Mouse (Mus musculus) kidney, adult 2 months (tissue): ENCODE measurements around the gene Nrxn3. TPM values are rescaled to one million over a fixed set of nuclear protein-coding genes. Genes with fewer than 3 reads are reported as not detected.

ENCODE experiments used
- DNase-seq: peaks from one replicate; pipeline ENCODE4 v3.0.0; 2021
- H3K27ac ChIP-seq: fragments of 200-500 bp; 2 replicates; pipeline ENCODE4 v1.5.1; 2012; ENCODE audit warnings: low read depth, low read length, control low read depth, inconsistent platforms; ENCODE audit not compliant: insufficient read depth
- H3K27me3 ChIP-seq: fragments of 200-500 bp; replicated peaks from 2 replicates; pipeline ENCODE4 v1.6.1; 2012; ENCODE audit warnings: mild to moderate bottlenecking, moderate library complexity, low read length, inconsistent platforms; ENCODE audit not compliant: control insufficient read depth, insufficient read depth
- H3K36me3 ChIP-seq: fragments of 200-500 bp; 2 replicates; pipeline ENCODE4 v1.6.1; 2012; ENCODE audit warnings: mild to moderate bottlenecking, moderate library complexity, low read length, inconsistent platforms; ENCODE audit not compliant: control insufficient read depth, insufficient read depth
- H3K4me1 ChIP-seq: fragments of 200-500 bp; 2 replicates; pipeline ENCODE4 v1.6.1; 2011; ENCODE audit warnings: low read length; ENCODE audit not compliant: control insufficient read depth, insufficient read depth
- H3K4me3 ChIP-seq: fragments of 200-500 bp; 2 replicates; pipeline ENCODE4 v1.5.1; 2011; ENCODE audit warnings: mild to moderate bottlenecking, low read depth, low read length, control low read depth; ENCODE audit not compliant: insufficient read depth
- CTCF ChIP-seq: fragments of 200-500 bp; conservative IDR thresholded peaks from 2 replicates; pipeline ENCODE4 v1.5.1; 2011; ENCODE audit warnings: low read depth, mild to moderate bottlenecking, control low read depth, low read length, moderate library complexity, mixed read lengths; ENCODE audit not compliant: insufficient read depth, insufficient read length
- POLR2A ChIP-seq: fragments of 200-500 bp; IDR thresholded peaks from one replicate; pipeline ENCODE4 v1.6.1; 2011; ENCODE audit warnings: low read depth, low read length, control low read depth
- WGBS: fragments of 180-500 bp; shearing (Covaris S2); methylation state at CpG from one replicate; pipeline ENCODE4 v1.1.7; 2018; 5-methylcytosine and 5-hydroxymethylcytosine counted together
- polyA plus RNA-seq: library from polyadenylated mRNA; depleted of rRNA; stranded (reverse); fragments of >200 nt; gene quantifications from 2 replicates; pipeline ENCODE4 v1.2.3, GENCODE M21; 2012

Gene Nrxn3
- polyA plus RNA-seq, 1 experiment, result 0.39 TPM

DNA sequence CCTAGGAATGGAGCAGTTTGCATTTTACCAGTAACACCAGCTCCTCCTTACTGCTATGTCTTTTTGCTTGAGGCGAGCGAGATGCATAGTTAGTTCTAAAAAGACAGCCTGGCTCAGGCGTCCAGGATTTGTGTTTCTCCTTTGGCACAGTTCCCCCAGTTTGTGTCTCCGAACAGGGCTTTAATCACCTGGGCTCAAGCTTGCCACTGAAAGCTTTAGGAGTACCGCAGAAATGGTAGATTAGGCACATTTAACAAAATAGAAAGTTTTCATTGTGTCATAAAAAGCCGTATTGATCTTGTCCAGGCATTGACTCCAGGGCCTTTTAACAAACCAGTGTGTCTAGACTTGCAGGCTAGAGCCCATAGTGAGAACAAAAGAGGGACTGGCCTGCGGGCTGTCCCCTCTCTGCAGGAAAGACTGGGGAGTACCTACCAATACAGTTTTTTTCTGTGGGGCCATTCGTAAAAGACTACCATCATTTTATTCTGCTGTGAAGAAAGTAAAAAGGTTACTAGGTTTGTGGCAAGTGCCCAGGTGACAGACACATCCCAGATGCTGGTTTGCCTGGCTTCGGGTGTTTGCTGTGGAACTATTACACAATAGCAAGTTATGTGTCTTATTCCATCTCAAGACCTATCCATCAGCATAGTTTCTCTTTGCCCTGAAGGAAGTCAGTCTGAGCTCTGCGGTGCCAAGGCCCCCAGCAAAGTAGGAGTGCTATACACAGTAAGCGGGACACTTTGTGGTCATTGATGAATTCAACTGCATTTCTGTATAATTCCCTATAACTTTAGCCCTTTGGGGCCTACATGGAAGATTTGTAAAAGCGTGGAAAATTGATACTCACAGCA is 451.9 kb downstream of the Nrxn3 start:
- TF ChIP-seq POLR2A (no peak), CTCF (no peak)
- whole genome bisulfite sequencing, result 80% methylated on average over 12 of the region's 12 CpGs
- no peak for DNase-seq
- H3K4me1 ChIP-seq, result no peaks in the 10 kb centered on the region
- 0 out of 2 replicates have a peak, but pooled peaks cover 1% of the 10 kb centered on the region for H3K27me3 ChIP-seq
- no peak overlapping the region for H3K27ac ChIP-seq
- H3K36me3 ChIP-seq, result no peaks in the 10 kb centered on the region
- H3K4me3 ChIP-seq, result no peak overlapping the region

DNA sequence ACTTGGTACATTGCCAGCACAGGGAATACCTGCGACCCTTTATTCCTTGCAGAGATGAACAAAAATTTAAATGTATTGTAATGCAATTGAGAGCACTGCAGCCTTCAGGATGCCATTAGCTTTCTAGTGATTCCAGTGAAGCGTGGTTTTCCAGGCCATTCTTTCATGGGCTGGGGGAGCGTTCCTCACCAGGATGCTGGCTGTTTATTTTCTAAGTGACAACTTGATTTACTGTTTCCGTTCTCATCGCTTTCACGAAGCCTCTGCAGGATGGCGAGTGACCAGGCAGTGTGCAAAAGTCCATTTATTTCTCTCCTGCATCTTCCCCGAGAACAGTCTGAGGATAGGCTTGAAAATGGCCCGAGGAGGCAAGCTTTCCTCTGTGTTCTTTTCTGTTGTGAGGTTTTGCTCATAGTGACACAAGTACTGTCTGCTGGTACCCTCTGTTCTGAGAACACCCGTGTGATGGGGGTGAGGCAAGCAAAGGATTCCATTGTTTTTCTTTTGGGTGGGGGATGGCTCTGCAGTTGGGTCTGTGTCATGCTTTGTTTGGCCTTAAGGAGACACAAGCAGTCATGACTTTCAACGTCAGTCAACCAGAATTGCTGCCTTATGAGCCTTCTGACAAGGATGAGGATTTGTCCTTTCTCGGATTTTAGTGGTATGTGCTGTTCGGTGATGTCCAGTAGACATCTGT is 457.4 kb downstream of the Nrxn3 start:
- TF ChIP-seq CTCF (no peak), POLR2A (no peak)
- H3K27ac ChIP-seq, result no peak overlapping the region
- no peaks in the 10 kb centered on the region for H3K36me3 ChIP-seq
- H3K27me3 ChIP-seq, result 0 out of 2 replicates have a peak, but pooled peaks cover 1% of the 10 kb centered on the region
- DNase-seq, result peak; percentile 28
- no peak overlapping the region for H3K4me3 ChIP-seq
- H3K4me1 ChIP-seq, result no peaks in the 10 kb centered on the region
- 20% methylated on average over 13 of the region's 13 CpGs for WGBS

DNA sequence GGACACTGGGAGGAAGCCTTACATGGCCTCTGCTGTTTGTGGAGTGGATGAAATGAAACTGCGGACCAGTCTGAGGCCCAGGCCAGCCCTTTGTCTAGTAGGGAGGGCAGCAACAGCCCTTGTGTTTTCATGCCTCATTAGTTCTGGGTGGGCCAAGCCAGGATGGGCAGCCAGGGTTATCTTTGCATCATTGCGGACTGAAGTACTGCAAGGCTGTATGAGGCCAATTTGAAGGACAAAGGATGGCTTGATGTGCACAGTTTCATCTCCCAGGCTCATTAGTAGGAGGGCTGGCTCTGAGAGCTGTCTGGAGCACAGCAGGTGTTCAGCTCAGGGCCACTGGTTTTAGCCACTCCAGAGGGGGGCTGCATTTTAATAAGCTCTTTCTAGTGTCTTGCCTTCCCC is 458.5 kb downstream of the Nrxn3 start:
- WGBS, result 39% methylated on average over 2 of the region's 2 CpGs
- Histone ChIP-seq H3K4me3 (no peak overlapping the region), H3K4me1 (no peaks in the 10 kb centered on the region), H3K27me3 (peaks cover 1% of the 10 kb centered on the region; the same call in 1 of the 2 replicates), H3K27ac (no peak overlapping the region), H3K36me3 (no peaks in the 10 kb centered on the region)
- no peak for TF ChIP-seq POLR2A
- no peak for TF ChIP-seq CTCF
- DNase-seq, result no peak

DNA sequence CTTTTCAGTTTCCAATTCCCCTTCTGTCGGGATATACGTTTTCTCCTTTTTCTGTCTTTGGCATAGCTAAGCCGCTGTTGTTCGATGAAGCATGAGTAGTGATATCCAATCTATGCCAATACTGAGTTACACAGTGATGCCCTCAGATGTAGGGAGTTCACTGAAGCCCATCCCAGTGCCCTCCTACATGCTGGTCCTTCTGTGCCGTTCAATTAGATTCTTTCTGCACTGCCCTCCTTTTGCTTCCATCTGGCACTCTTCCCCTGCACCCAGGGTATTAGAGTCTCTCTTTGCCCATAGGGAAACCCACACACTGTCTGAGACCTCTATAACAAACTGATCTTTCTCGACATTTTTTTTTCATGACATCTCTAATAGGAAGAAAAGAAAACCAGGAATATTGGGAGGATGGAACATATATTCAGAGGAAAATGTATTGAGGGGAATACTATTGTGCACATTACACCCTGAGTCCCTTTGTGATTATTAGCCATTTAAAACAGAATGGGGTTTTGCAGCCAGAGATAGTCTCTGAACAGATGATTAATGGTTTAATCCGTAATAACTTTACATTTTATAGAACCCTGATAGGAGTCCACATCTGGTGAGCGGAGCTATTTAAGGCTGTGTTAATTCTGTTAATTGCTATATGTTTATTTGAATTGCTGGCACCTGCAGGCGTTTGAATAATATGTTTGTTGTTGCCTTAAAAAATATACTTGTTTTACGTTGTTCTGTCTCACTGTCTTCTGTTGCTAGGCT is 476.3 kb downstream of the Nrxn3 start:
- Histone ChIP-seq H3K27ac (no peak overlapping the region), H3K4me3 (no peak overlapping the region), H3K27me3 (no peaks in the 10 kb centered on the region), H3K36me3 (no peaks in the 10 kb centered on the region), H3K4me1 (no peaks in the 10 kb centered on the region)
- TF ChIP-seq POLR2A (no peak), CTCF (no peak)
- 55% methylated on average over 10 of the region's 10 CpGs for WGBS
- no peak for DNase-seq

DNA sequence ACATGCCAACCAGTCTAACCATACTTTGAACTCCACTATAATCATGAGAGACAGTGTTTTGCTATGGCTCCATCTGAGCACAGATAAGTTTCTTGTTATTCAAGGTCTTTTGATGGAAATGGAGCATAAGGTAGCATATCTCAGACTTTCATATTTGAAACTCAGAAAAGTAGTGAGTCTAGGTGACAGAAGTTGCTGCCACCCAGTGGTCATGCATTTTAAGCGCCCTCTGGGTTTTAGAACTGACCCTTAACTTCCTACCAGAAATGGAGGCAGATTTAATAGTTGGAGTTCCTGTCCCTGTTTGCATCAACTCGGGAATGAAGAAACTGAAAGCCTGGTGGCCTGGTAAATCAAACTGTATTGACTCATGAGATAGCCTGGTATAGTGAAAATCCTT is 488.9 kb downstream of the Nrxn3 start:
- WGBS, result 36% methylated on average over 2 of the region's 2 CpGs
- no peak for TF ChIP-seq POLR2A
- no peak for TF ChIP-seq CTCF

DNA sequence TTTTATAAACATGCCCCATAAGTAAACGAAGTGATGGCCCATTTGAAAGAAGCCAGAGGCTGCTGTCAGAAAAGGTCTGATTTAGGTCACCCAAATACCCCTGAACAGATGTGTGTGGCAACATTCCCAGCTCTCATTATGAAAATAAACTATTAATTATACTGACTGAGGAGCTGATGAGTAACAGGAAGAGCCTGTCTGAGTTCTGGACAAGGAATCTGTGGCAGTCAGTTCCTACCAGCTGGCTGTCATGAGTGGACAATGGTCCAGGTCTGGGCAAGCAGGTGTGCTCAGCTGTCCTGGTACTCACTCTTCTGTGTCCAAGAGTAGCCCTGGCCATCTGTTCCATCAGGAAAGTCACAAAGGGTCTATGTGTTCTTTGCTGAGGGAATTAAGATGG is 517.1 kb downstream of the Nrxn3 start:
- TF ChIP-seq CTCF (no peak), POLR2A (no peak)
- DNase-seq, result no peak
- Histone ChIP-seq H3K4me3 (no peak overlapping the region), H3K27ac (no peak overlapping the region), H3K36me3 (no peaks in the 10 kb centered on the region), H3K27me3 (no peaks in the 10 kb centered on the region), H3K4me1 (no peaks in the 10 kb centered on the region)
- 27% methylated on average over 1 of the region's 1 CpGs for WGBS

More for the DNA sequence above, 488.9 kb downstream of the Nrxn3 start:
- DNase-seq, result no peak
- H3K36me3 ChIP-seq, result no peaks in the 10 kb centered on the region
- H3K4me1 ChIP-seq, result no peaks in the 10 kb centered on the region
- no peak overlapping the region for H3K27ac ChIP-seq
- H3K27me3 ChIP-seq, result no peaks in the 10 kb centered on the region
- no peak overlapping the region for H3K4me3 ChIP-seq
